Mouse (Mus musculus): Measurements from ENCODE around the gene Men1. TPM values are rescaled to one million over a fixed set of nuclear protein-coding genes. Genes with fewer than 3 reads are reported as not detected.

Gene Men1
- polyA plus RNA-seq, 1 experiment from 2014 or later, result 96.1 TPM

- WGBS, result under 1% methylated on average over 25 of the region's 25 CpGs
- Histone ChIP-seq H3K4me1 (replicated peaks; ENCODE audit: control insufficient read depth, insufficient read depth, low read length) (peaks cover 23% of the 10 kb centered on the region), H3K4me3 (replicated peaks; ENCODE audit: low read length) (peak overlapping the region; percentile 75), H3K9me3 (ENCODE audit: control insufficient read depth, low read length) (no peaks in the 10 kb centered on the region), H3K36me3 (ENCODE audit: control insufficient read depth, insufficient read depth) (peaks cover 16% of the 10 kb centered on the region), H3K27me3 (replicated peaks; ENCODE audit: control insufficient read depth, insufficient read depth, low read length) (no peaks in the 10 kb centered on the region), H3K4me2 (ENCODE audit: low read length) (peak overlapping the region; percentile 71), H3K27ac (ENCODE audit: low read length) (peak overlapping the region; percentile 70), H3K9ac (replicated peaks; ENCODE audit: low read depth, low read length) (peak overlapping the region; percentile 83)
- no peak for ATAC-seq
These were observed 664 bp downstream of the Men1 start for GRCm38 (mm10) chr19:6335458-6335827.

- Histone ChIP-seq H3K27me3 (replicated peaks; ENCODE audit: control insufficient read depth, insufficient read depth, low read length) (no peaks in the 10 kb centered on the region), H3K4me1 (replicated peaks; ENCODE audit: control insufficient read depth, insufficient read depth, low read length) (peaks cover 27% of the 10 kb centered on the region), H3K9me3 (ENCODE audit: control insufficient read depth, low read length) (no peaks in the 10 kb centered on the region), H3K4me3 (replicated peaks; ENCODE audit: low read length) (no peak overlapping the region), H3K9ac (replicated peaks; ENCODE audit: low read depth, low read length) (no peak overlapping the region), H3K4me2 (ENCODE audit: low read length) (no peak overlapping the region), H3K36me3 (ENCODE audit: control insufficient read depth, insufficient read depth) (peaks cover 16% of the 10 kb centered on the region), H3K27ac (ENCODE audit: low read length) (no peak overlapping the region)
- no peak for ATAC-seq
- 97% methylated on average over 10 of the region's 10 CpGs for WGBS
These were observed 2.1 kb downstream of the Men1 start for GRCm38 (mm10) chr19:6336920-6337319.

- peaks cover 27% of the 10 kb centered on the region for H3K4me1 ChIP-seq (replicated peaks; ENCODE audit: control insufficient read depth, insufficient read depth, low read length)
- H3K4me2 ChIP-seq (ENCODE audit: low read length), result no peak overlapping the region
- ATAC-seq, result no peak
- no peak overlapping the region for H3K27ac ChIP-seq (ENCODE audit: low read length)
- H3K9me3 ChIP-seq (ENCODE audit: control insufficient read depth, low read length), result no peaks in the 10 kb centered on the region
- WGBS, result 94% methylated on average over 7 of the region's 7 CpGs
- no peak overlapping the region for H3K4me3 ChIP-seq (replicated peaks; ENCODE audit: low read length)
- no peaks in the 10 kb centered on the region for H3K27me3 ChIP-seq (replicated peaks; ENCODE audit: control insufficient read depth, insufficient read depth, low read length)
- H3K36me3 ChIP-seq (ENCODE audit: control insufficient read depth, insufficient read depth), result peaks cover 16% of the 10 kb centered on the region
- H3K9ac ChIP-seq (replicated peaks; ENCODE audit: low read depth, low read length), result no peak overlapping the region
These were observed 3.4 kb downstream of the Men1 start for GRCm38 (mm10) chr19:6338171-6338570.

GRCm38 (mm10) chr19:6338716-6339115 lies 3.9 kb downstream of the Men1 start:
- 89% methylated on average over 11 of the region's 11 CpGs for WGBS
- ATAC-seq, result no peak
- Histone ChIP-seq H3K4me2 (ENCODE audit: low read length) (no peak overlapping the region), H3K9me3 (ENCODE audit: control insufficient read depth, low read length) (no peaks in the 10 kb centered on the region), H3K4me3 (replicated peaks; ENCODE audit: low read length) (no peak overlapping the region), H3K4me1 (replicated peaks; ENCODE audit: control insufficient read depth, insufficient read depth, low read length) (peaks cover 27% of the 10 kb centered on the region), H3K9ac (replicated peaks; ENCODE audit: low read depth, low read length) (no peak overlapping the region), H3K27me3 (replicated peaks; ENCODE audit: control insufficient read depth, insufficient read depth, low read length) (no peaks in the 10 kb centered on the region), H3K27ac (ENCODE audit: low read length) (no peak overlapping the region), H3K36me3 (ENCODE audit: control insufficient read depth, insufficient read depth) (peaks cover 16% of the 10 kb centered on the region)

GRCm38 (mm10) chr19:6339191-6339590 lies 4.4 kb downstream of the Men1 start:
- 94% methylated on average over 6 of the region's 6 CpGs for WGBS
- no peak for ATAC-seq
- Histone ChIP-seq H3K9ac (replicated peaks; ENCODE audit: low read depth, low read length) (no peak overlapping the region), H3K27ac (ENCODE audit: low read length) (no peak overlapping the region), H3K4me3 (replicated peaks; ENCODE audit: low read length) (no peak overlapping the region), H3K27me3 (replicated peaks; ENCODE audit: control insufficient read depth, insufficient read depth, low read length) (no peaks in the 10 kb centered on the region), H3K4me2 (ENCODE audit: low read length) (no peak overlapping the region), H3K9me3 (ENCODE audit: control insufficient read depth, low read length) (no peaks in the 10 kb centered on the region), H3K36me3 (ENCODE audit: control insufficient read depth, insufficient read depth) (peaks cover 20% of the 10 kb centered on the region), H3K4me1 (replicated peaks; ENCODE audit: control insufficient read depth, insufficient read depth, low read length) (peaks cover 27% of the 10 kb centered on the region)

GRCm38 (mm10) chr19:6339890-6340504 lies 5.2 kb downstream of the Men1 start:
- Histone ChIP-seq H3K9me3 (ENCODE audit: control insufficient read depth, low read length) (no peaks in the 10 kb centered on the region), H3K4me1 (replicated peaks; ENCODE audit: control insufficient read depth, insufficient read depth, low read length) (peaks cover 27% of the 10 kb centered on the region), H3K27ac (ENCODE audit: low read length) (no peak overlapping the region), H3K36me3 (ENCODE audit: control insufficient read depth, insufficient read depth) (peaks cover 21% of the 10 kb centered on the region), H3K27me3 (replicated peaks; ENCODE audit: control insufficient read depth, insufficient read depth, low read length) (no peaks in the 10 kb centered on the region), H3K4me3 (replicated peaks; ENCODE audit: low read length) (no peak overlapping the region), H3K4me2 (ENCODE audit: low read length) (no peak overlapping the region), H3K9ac (replicated peaks; ENCODE audit: low read depth, low read length) (no peak overlapping the region)
- no peak for ATAC-seq
- 64% methylated on average over 15 of the region's 15 CpGs for WGBS

- Histone ChIP-seq H3K4me3 (replicated peaks; ENCODE audit: low read length) (peak within 1 kb of the TSS; percentile 50), H3K9me3 (ENCODE audit: control insufficient read depth, low read length) (no peaks in the 10 kb centered on the region), H3K4me2 (ENCODE audit: low read length) (peak within 1 kb of the TSS; percentile 78), H3K9ac (replicated peaks; ENCODE audit: low read depth, low read length) (peak within 1 kb of the TSS; percentile 65), H3K27ac (ENCODE audit: low read length) (no peak within 1 kb of the TSS), H3K27me3 (replicated peaks; ENCODE audit: control insufficient read depth, insufficient read depth, low read length) (no peaks in the 10 kb centered on the region), H3K36me3 (ENCODE audit: control insufficient read depth, insufficient read depth) (peaks cover 24% of the 10 kb centered on the region), H3K4me1 (replicated peaks; ENCODE audit: control insufficient read depth, insufficient read depth, low read length) (peaks cover 24% of the 10 kb centered on the region)
- 8% methylated on average over 69 of the region's 72 CpGs for WGBS
- ATAC-seq, result peak; percentile 67
These were observed 6.0 kb downstream of the Men1 start, which contains the start of gene Map4k2 for GRCm38 (mm10) chr19:6340524-6341452. Map4k2 (plus strand) TSS chr19:6341135.

- Histone ChIP-seq H3K4me2 (ENCODE audit: low read length) (peak overlapping the region; percentile 78), H3K36me3 (ENCODE audit: control insufficient read depth, insufficient read depth) (peaks cover 30% of the 10 kb centered on the region), H3K4me1 (replicated peaks; ENCODE audit: control insufficient read depth, insufficient read depth, low read length) (peaks cover 16% of the 10 kb centered on the region), H3K9me3 (ENCODE audit: control insufficient read depth, low read length) (no peaks in the 10 kb centered on the region), H3K27me3 (replicated peaks; ENCODE audit: control insufficient read depth, insufficient read depth, low read length) (no peaks in the 10 kb centered on the region), H3K9ac (replicated peaks; ENCODE audit: low read depth, low read length) (peak overlapping the region; percentile 65), H3K4me3 (replicated peaks; ENCODE audit: low read length) (peak overlapping the region; percentile 50), H3K27ac (ENCODE audit: low read length) (no peak overlapping the region)
- WGBS, result 11% methylated on average over 22 of the region's 23 CpGs
- 0 out of 2 replicates have a peak, but pooled peaks have one; percentile 5 for ATAC-seq
These were observed 6.8 kb downstream of the Men1 start for GRCm38 (mm10) chr19:6341453-6342077.

- Histone ChIP-seq H3K36me3 (ENCODE audit: control insufficient read depth, insufficient read depth) (peaks cover 34% of the 10 kb centered on the region), H3K9ac (replicated peaks; ENCODE audit: low read depth, low read length) (no peak overlapping the region), H3K4me1 (replicated peaks; ENCODE audit: control insufficient read depth, insufficient read depth, low read length) (peaks cover 8% of the 10 kb centered on the region), H3K27me3 (replicated peaks; ENCODE audit: control insufficient read depth, insufficient read depth, low read length) (no peaks in the 10 kb centered on the region), H3K9me3 (ENCODE audit: control insufficient read depth, low read length) (no peaks in the 10 kb centered on the region), H3K27ac (ENCODE audit: low read length) (no peak overlapping the region), H3K4me2 (ENCODE audit: low read length) (no peak overlapping the region), H3K4me3 (replicated peaks; ENCODE audit: low read length) (no peak overlapping the region)
- WGBS, result 81% methylated on average over 5 of the region's 5 CpGs
- ATAC-seq, result no peak
These were observed 7.6 kb downstream of the Men1 start for GRCm38 (mm10) chr19:6342276-6342933.

Measured in forebrain, embryonic 16.5 days (tissue).